Mouse (Mus musculus): ENCODE data around the gene Frmpd2. TPM values are rescaled to one million over a fixed set of nuclear protein-coding genes. Genes with fewer than 3 reads are reported as not detected.
"Not testable (repeated sequence)": the region's sequence is repeated elsewhere in the genome, so short reads cannot be mapped to it uniquely, and the experiment has no call there.

Gene Frmpd2
- 0.03 and 0.26 TPM in 2 replicates for polyA plus RNA-seq (2016; fragmentation: Nextera tagmentation; extraction: Ambion mirVana)

DNA sequence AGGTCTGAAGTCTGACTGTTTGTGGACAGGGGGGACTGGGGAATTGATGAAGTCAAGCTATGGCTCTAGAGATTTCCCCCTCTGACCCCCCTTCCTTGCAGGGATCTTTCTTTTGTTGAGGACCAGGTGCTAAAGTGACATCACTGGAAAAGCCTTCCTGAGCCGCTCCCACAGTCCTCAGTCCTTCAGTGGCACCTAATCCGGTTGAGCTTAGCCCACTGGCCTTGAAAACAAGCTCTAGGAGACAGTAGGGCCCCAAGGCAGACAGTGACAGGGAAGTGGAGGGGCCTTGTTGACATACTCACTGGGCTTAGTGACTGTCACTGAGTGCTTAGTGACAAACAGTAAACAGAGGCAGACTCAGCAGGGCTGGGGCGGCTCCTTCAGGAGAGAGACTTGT lies at the start of gene Frmpd2:
TSS of gene Frmpd2 (plus strand) at position 366 of the 400 bp plus-strand sequence.
- Histone ChIP-seq H3K4me1 (replicated peaks) (peaks cover 5% of the 10 kb centered on the region), H3K9me3 (replicated peaks) (no peaks in the 10 kb centered on the region), H3K27me3 (replicated peaks) (no peaks in the 10 kb centered on the region), H3K9ac (no peak within 1 kb of the TSS), H3K4me3 (no peak within 1 kb of the TSS), H3K36me3 (no peaks in the 10 kb centered on the region), H3K4me2 (no peak within 1 kb of the TSS), H3K27ac (ENCODE audit: poor library complexity, severe bottlenecking) (no peak within 1 kb of the TSS)
- 24% methylated on average over 3 of the region's 3 CpGs for WGBS
- ATAC-seq (ENCODE audit: insufficient number of reproducible peaks, low FRiP score) = no peak

GRCm38 (mm10) chr14:33423003-33423402 lies 48.5 kb upstream of the Frmpd2 start:
- no peak overlapping the region for H3K9ac ChIP-seq
- H3K36me3 ChIP-seq = no peaks in the 10 kb centered on the region
- H3K4me3 ChIP-seq = no peak overlapping the region
- H3K4me2 ChIP-seq = no peak overlapping the region
- H3K4me1 ChIP-seq (replicated peaks) = peaks cover 10% of the 10 kb centered on the region
- H3K9me3 ChIP-seq (replicated peaks) = no peaks in the 10 kb centered on the region
- ATAC-seq (ENCODE audit: insufficient number of reproducible peaks, low FRiP score) = no peak
- no peaks in the 10 kb centered on the region for H3K27me3 ChIP-seq (replicated peaks)
- WGBS = 77% methylated on average over 1 of the region's 1 CpGs
- H3K27ac ChIP-seq (ENCODE audit: poor library complexity, severe bottlenecking) = no peak overlapping the region

DNA sequence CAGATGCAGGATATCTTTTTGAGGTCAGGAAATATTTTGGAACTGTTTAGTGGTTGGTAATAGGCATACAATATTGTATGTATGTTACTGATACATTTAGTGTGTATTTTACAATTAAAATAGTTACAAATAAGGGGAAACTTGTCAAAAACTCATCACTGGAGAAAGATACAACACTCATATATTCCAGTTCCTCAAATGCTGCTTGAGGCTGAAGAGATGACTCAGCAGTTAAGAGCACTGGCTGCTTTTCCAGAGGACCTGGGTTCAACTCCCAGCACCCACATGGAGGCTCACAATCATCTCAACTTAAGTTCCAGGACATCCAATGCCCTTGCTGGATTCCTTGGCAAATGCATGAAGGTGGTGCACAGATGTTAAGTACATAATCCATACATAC lies 47.4 kb upstream of the Frmpd2 start:
- Histone ChIP-seq H3K9ac (no peak overlapping the region), H3K36me3 (no peaks in the 10 kb centered on the region), H3K27me3 (replicated peaks) (no peaks in the 10 kb centered on the region), H3K9me3 (replicated peaks) (no peaks in the 10 kb centered on the region), H3K4me2 (no peak overlapping the region), H3K27ac (ENCODE audit: poor library complexity, severe bottlenecking) (no peak overlapping the region), H3K4me3 (no peak overlapping the region), H3K4me1 (replicated peaks) (peaks cover 10% of the 10 kb centered on the region)
- no peak for ATAC-seq (ENCODE audit: insufficient number of reproducible peaks, low FRiP score)

- H3K9ac ChIP-seq; H3K27me3 ChIP-seq (replicated peaks); H3K4me2 ChIP-seq; ATAC-seq (ENCODE audit: insufficient number of reproducible peaks, low FRiP score); H3K4me3 ChIP-seq; H3K4me1 ChIP-seq (replicated peaks); H3K27ac ChIP-seq (ENCODE audit: poor library complexity, severe bottlenecking): not testable (repeated sequence)
- 79% methylated on average over 4 of the region's 4 CpGs for whole genome bisulfite sequencing
- H3K36me3 ChIP-seq = peaks cover 15% of the 10 kb centered on the region
- peaks cover 11% of the 10 kb centered on the region for H3K9me3 ChIP-seq (replicated peaks)
These were observed 39.0 kb upstream of the Frmpd2 start for GRCm38 (mm10) chr14:33432485-33432884.

DNA sequence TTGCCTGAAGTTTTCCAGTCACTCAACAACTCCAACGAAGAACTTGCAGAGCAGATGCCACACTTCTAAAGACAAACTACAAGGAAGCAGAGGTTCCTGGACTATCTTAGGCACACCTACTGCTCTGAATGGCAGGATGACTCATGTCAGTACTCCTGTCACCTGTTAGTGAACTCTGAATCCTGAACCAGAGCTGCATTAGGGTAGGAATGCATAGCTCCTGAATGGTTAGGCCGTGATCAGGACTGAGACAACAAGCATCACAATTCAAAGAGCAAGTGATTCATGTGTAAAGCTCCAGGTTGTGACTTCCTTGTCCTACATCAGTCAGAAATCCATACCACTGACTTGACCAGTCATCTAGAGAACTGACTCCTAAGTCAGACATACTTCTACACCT lies 27.7 kb upstream of the Frmpd2 start:
- no peak overlapping the region for H3K9ac ChIP-seq
- WGBS = 53% methylated on average over 2 of the region's 2 CpGs
- H3K27ac ChIP-seq (ENCODE audit: poor library complexity, severe bottlenecking) = no peak overlapping the region
- no peak overlapping the region for H3K4me3 ChIP-seq
- peaks cover 1% of the 10 kb centered on the region; the same call in 1 of the 2 replicates for H3K27me3 ChIP-seq (replicated peaks)
- no peaks in the 10 kb centered on the region for H3K36me3 ChIP-seq
- peaks cover 13% of the 10 kb centered on the region for H3K4me1 ChIP-seq (replicated peaks)
- no peaks in the 10 kb centered on the region for H3K9me3 ChIP-seq (replicated peaks)
- no peak for ATAC-seq (ENCODE audit: insufficient number of reproducible peaks, low FRiP score)
- no peak overlapping the region for H3K4me2 ChIP-seq

DNA sequence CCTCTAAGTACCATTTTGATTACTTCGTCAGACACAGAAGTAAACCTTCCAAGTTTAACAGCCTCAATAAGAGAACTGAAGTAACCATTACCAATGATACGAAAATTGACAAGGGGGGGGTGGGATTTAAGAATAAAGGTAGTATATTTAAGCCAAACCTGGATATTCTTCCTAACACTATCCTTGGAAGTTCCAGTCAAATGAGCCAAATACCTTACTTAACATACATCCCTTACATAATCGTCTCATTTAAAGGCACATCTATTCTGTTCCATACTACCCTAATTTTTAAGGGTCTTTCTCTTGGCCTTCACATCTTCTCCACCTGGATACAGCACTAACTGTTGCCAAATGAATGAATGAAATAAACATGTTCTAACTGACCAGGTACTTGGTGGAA lies 25.5 kb upstream of the Frmpd2 start:
- no peak for ATAC-seq (ENCODE audit: insufficient number of reproducible peaks, low FRiP score)
- Histone ChIP-seq H3K9me3 (replicated peaks) (no peaks in the 10 kb centered on the region), H3K27me3 (replicated peaks) (peaks cover 4% of the 10 kb centered on the region; the same call in 1 of the 2 replicates), H3K4me1 (replicated peaks) (peaks cover 13% of the 10 kb centered on the region), H3K36me3 (no peaks in the 10 kb centered on the region), H3K4me3 (peak overlapping the region; percentile 90), H3K4me2 (peak overlapping the region; percentile 61), H3K9ac (peak overlapping the region; percentile 96), H3K27ac (ENCODE audit: poor library complexity, severe bottlenecking) (no peak overlapping the region)
- WGBS = 41% methylated on average over 3 of the region's 3 CpGs

DNA sequence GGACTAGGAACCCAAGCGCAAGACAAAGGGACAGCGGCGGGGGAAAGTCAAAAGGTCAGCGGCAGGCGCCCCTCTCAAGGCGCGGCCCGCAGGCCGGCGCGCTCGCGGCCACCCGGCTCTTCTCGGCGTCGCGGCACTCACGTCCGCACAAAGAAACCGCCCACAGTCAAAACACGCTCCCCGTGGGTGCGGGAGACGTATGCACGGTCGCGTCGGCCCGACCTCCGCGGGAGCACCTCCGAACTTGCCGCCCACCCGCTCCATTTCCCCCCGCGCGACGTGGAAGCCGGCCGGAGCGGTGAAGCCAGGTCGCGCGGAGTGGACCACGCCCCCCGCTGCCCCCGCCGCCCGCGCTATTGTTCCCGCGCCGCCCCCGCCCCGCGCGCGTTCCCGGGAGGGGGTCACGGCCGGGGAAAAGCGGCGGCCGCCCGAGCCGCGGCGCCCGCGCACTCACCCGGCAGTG lies 24.9 kb upstream of the Frmpd2 start:
- Histone ChIP-seq H3K9ac (peak overlapping the region; percentile 96), H3K9me3 (replicated peaks) (no peaks in the 10 kb centered on the region), H3K36me3 (no peaks in the 10 kb centered on the region), H3K27ac (ENCODE audit: poor library complexity, severe bottlenecking) (peak overlapping the region; percentile 93), H3K4me2 (peak overlapping the region; percentile 61), H3K4me3 (peak overlapping the region; percentile 90), H3K4me1 (replicated peaks) (peaks cover 12% of the 10 kb centered on the region), H3K27me3 (replicated peaks) (peaks cover 4% of the 10 kb centered on the region; the same call in 1 of the 2 replicates)
- under 1% methylated on average over 60 of the region's 72 CpGs for WGBS
- peak; percentile 79 for ATAC-seq (ENCODE audit: insufficient number of reproducible peaks, low FRiP score)

GRCm38 (mm10) chr14:33447027-33447569 lies 24.4 kb upstream of the Frmpd2 start, which contains the start of gene Mapk8:
TSS of gene Mapk8 (minus strand) at chr14:33447158.
- Histone ChIP-seq H3K4me3 (peak within 1 kb of the TSS; percentile 90), H3K9me3 (replicated peaks) (no peaks in the 10 kb centered on the region), H3K36me3 (no peaks in the 10 kb centered on the region), H3K4me1 (replicated peaks) (peaks cover 10% of the 10 kb centered on the region), H3K27ac (ENCODE audit: poor library complexity, severe bottlenecking) (peak within 1 kb of the TSS; percentile 93), H3K4me2 (peak within 1 kb of the TSS; percentile 61), H3K9ac (peak within 1 kb of the TSS; percentile 96), H3K27me3 (replicated peaks) (peaks cover 4% of the 10 kb centered on the region; the same call in 1 of the 2 replicates)
- peak; percentile 99 for ATAC-seq (ENCODE audit: insufficient number of reproducible peaks, low FRiP score)
- WGBS = 0% methylated on average over 63 of the region's 70 CpGs

- 83% methylated on average over 4 of the region's 4 CpGs for WGBS
- H3K27me3 ChIP-seq (replicated peaks) = peaks cover 4% of the 10 kb centered on the region; the same call in 1 of the 2 replicates
- no peaks in the 10 kb centered on the region for H3K36me3 ChIP-seq
- no peak overlapping the region for H3K4me3 ChIP-seq
- no peaks in the 10 kb centered on the region for H3K9me3 ChIP-seq (replicated peaks)
- no peak overlapping the region for H3K4me2 ChIP-seq
- no peak overlapping the region for H3K9ac ChIP-seq
- ATAC-seq (ENCODE audit: insufficient number of reproducible peaks, low FRiP score) = no peak
- H3K27ac ChIP-seq (ENCODE audit: poor library complexity, severe bottlenecking) = no peak overlapping the region
- peaks cover 10% of the 10 kb centered on the region for H3K4me1 ChIP-seq (replicated peaks)
These were observed 23.2 kb upstream of the Frmpd2 start for GRCm38 (mm10) chr14:33448276-33448675.

GRCm38 (mm10) chr14:33449296-33449840 lies 22.1 kb upstream of the Frmpd2 start:
- H3K27me3 ChIP-seq (replicated peaks) = peaks cover 4% of the 10 kb centered on the region
- no peak for ATAC-seq (ENCODE audit: insufficient number of reproducible peaks, low FRiP score)
- no peaks in the 10 kb centered on the region for H3K36me3 ChIP-seq
- 69% methylated on average over 2 of the region's 2 CpGs for WGBS
- H3K27ac ChIP-seq (ENCODE audit: poor library complexity, severe bottlenecking) = no peak overlapping the region
- peaks cover 3% of the 10 kb centered on the region for H3K4me1 ChIP-seq (replicated peaks)
- H3K4me3 ChIP-seq = no peak overlapping the region
- no peak overlapping the region for H3K9ac ChIP-seq
- H3K9me3 ChIP-seq (replicated peaks) = no peaks in the 10 kb centered on the region
- H3K4me2 ChIP-seq = no peak overlapping the region

- H3K27me3 ChIP-seq (replicated peaks) = peaks cover 4% of the 10 kb centered on the region
- H3K4me1 ChIP-seq (replicated peaks) = no peaks in the 10 kb centered on the region
- no peak overlapping the region for H3K27ac ChIP-seq (ENCODE audit: poor library complexity, severe bottlenecking)
- H3K4me3 ChIP-seq = no peak overlapping the region
- no peaks in the 10 kb centered on the region for H3K9me3 ChIP-seq (replicated peaks)
- no peak overlapping the region for H3K9ac ChIP-seq
- no peaks in the 10 kb centered on the region for H3K36me3 ChIP-seq
- no peak overlapping the region for H3K4me2 ChIP-seq
- no peak for ATAC-seq (ENCODE audit: insufficient number of reproducible peaks, low FRiP score)
These were observed 21.2 kb upstream of the Frmpd2 start for GRCm38 (mm10) chr14:33450331-33450730.

GRCm38 (mm10) chr14:33463658-33464057 lies 7.8 kb upstream of the Frmpd2 start:
- WGBS = 66% methylated on average over 3 of the region's 3 CpGs
- no peaks in the 10 kb centered on the region for H3K27me3 ChIP-seq (replicated peaks)
- H3K4me3 ChIP-seq = no peak overlapping the region
- H3K4me1 ChIP-seq (replicated peaks) = no peaks in the 10 kb centered on the region
- no peaks in the 10 kb centered on the region for H3K9me3 ChIP-seq (replicated peaks)
- no peaks in the 10 kb centered on the region for H3K36me3 ChIP-seq
- no peak overlapping the region for H3K27ac ChIP-seq (ENCODE audit: poor library complexity, severe bottlenecking)
- H3K9ac ChIP-seq = no peak overlapping the region
- ATAC-seq (ENCODE audit: insufficient number of reproducible peaks, low FRiP score) = no peak
- no peak overlapping the region for H3K4me2 ChIP-seq
